Mouse (Mus musculus) G1E (cell line): ENCODE data around the gene Nsg2.

Source experiments
- CTCF ChIP-seq: IDR thresholded peaks from 2 replicates; pipeline ENCODE4 v1.5.1; 2012; ENCODE audit warnings: low read depth, low read length, inconsistent platforms, mixed read lengths
- GATA1 ChIP-seq: IDR thresholded peaks from 2 replicates; pipeline ENCODE4 v1.6.1; 2012; ENCODE audit warnings: borderline replicate concordance, low read length, inconsistent platforms, mixed read lengths
- POLR2AphosphoS5 ChIP-seq: IDR thresholded peaks from 2 replicates; pipeline ENCODE4 v1.6.1; 2012; ENCODE audit warnings: low read depth, low read length, inconsistent platforms; ENCODE audit not compliant: insufficient replicate concordance

DNA sequence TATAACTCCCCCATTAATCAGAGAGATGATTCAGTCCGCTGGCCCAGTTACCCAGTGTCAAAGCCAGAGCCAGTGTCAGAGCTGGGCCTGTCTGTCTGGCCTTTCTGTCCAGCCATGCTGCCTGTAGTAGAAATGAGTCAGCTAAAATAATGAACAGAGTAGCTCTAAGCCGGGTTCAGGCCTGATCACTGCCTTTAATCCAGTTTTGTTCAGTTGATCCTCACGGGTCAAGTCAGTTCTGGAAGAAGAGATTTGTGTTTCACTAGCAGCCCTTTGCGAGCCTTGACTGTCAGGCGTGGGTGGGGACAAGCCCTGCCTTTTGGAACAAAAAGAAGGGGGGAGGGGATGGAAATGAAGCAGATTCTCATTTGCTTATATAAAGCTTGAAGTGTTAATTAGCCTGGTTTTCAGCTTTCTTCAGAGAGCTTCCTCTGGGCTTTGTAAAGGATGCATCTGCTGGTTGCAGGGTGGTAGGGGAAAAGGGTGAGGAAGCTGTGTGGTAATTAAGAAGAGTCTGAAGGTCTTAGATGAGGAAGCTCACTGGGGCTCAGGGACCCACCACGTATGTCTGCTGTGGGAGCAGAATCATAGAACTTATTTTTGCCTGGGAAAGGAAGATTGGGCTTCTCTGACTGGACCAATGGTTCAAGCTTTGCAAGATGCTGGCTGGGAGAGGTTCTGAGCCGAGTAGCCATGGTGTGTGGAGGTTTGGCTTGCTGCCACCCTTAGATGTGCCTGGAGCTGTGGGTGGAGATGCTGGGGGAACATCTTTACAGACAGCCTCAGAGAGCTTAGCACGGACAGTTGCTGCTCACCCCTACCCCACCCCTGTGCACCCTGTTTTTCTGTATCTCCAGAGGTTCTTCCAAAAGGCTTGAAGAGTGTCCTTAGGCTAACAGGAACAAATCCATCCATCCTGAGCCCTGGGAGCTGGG, 20.0 kb downstream of the Nsg2 start:
- TF ChIP-seq CTCF (no peak), POLR2AphosphoS5 (no peak), GATA1 (no peak)
